ENCODE assay signal across 16 mouse cellular contexts in genomic region chr1:187795551-187795950, GRCm38 (mm10).
DNase-seq lines count a peak whose midpoint lies in the region; ATAC-seq and TF ChIP-seq lines count a peak whose summit lies in the region.
"Had no signal": no experiment of that assay in that cellular context is flagged by ENCODE, and none has a peak within 500 bp of the region (broad histone marks: within the 10 kb centered on the region; RNA-seq: fewer than 3 reads in every experiment).

No protein-coding gene starts in this region.

- no peaks in the 10 kb centered on the region for H3K27me3 ChIP-seq in midbrain, embryonic 15.5 days (replicated peaks)
- no peaks in the 10 kb centered on the region for H3K27me3 ChIP-seq in midbrain, postnatal 0 days (ENCODE audit: insufficient read depth, low read length)
- no peaks in the 10 kb centered on the region for H3K27me3 ChIP-seq in heart, embryonic 16.5 days (ENCODE audit: control insufficient read depth, insufficient read depth, low read length)
- H3K27me3 ChIP-seq: midbrain, embryonic 12.5 days had no signal

- no peak overlapping the region for H3K4me2 ChIP-seq in midbrain, embryonic 15.5 days
- H3K4me2 ChIP-seq in midbrain, postnatal 0 days (ENCODE audit: low read depth, low read length, poor library complexity, severe bottlenecking): no peak overlapping the region
- H3K4me2 ChIP-seq in heart, embryonic 16.5 days (ENCODE audit: low read depth, low read length): peak overlapping the region; percentile 58
- H3K4me2 ChIP-seq: midbrain, embryonic 12.5 days had no signal

- H3K4me3 ChIP-seq in midbrain, embryonic 15.5 days: no peak overlapping the region
- no peak overlapping the region for H3K4me3 ChIP-seq in midbrain, postnatal 0 days (ENCODE audit: low read depth, low read length)
- no peak overlapping the region for H3K4me3 ChIP-seq in heart, embryonic 16.5 days (ENCODE audit: low read length)
- H3K4me3 ChIP-seq: heart, adult 2 months; limb, embryonic 10.5 days; midbrain, embryonic 12.5 days had no signal

- H3K36me3 ChIP-seq in midbrain, embryonic 15.5 days (replicated peaks): no peaks in the 10 kb centered on the region
- no peaks in the 10 kb centered on the region for H3K36me3 ChIP-seq in midbrain, postnatal 0 days (ENCODE audit: insufficient read depth, low read length)
- H3K36me3 ChIP-seq in heart, embryonic 16.5 days (ENCODE audit: control insufficient read depth, insufficient read depth): no peaks in the 10 kb centered on the region
- H3K36me3 ChIP-seq: limb, embryonic 10.5 days; midbrain, embryonic 12.5 days had no signal

- no peaks in the 10 kb centered on the region for H3K9me3 ChIP-seq in midbrain, embryonic 15.5 days
- H3K9me3 ChIP-seq in midbrain, postnatal 0 days (ENCODE audit: low read length): no peaks in the 10 kb centered on the region
- no peaks in the 10 kb centered on the region for H3K9me3 ChIP-seq in heart, embryonic 16.5 days (replicated peaks; ENCODE audit: control insufficient read depth, low read length)
- H3K9me3 ChIP-seq: limb, embryonic 10.5 days; midbrain, embryonic 12.5 days had no signal

- H3K27ac ChIP-seq in midbrain, embryonic 15.5 days: 0 out of 2 replicates have a peak overlapping the region, but pooled peaks have one; percentile 38
- no peak overlapping the region for H3K27ac ChIP-seq in midbrain, postnatal 0 days (ENCODE audit: low read depth, low read length)
- peak overlapping the region; percentile 87 for H3K27ac ChIP-seq in heart, embryonic 16.5 days (ENCODE audit: low read length)
- H3K27ac ChIP-seq: heart, adult 2 months; limb, embryonic 10.5 days; midbrain, embryonic 12.5 days had no signal

- no peak for TF ChIP-seq CTCF in midbrain, postnatal 0 days (IDR thresholded peaks at IDR 0.05)

- whole genome bisulfite sequencing in midbrain, embryonic 15.5 days: 59% methylated on average over 3 of the region's 3 CpGs
- WGBS in midbrain, postnatal 0 days: 42% methylated on average over 3 of the region's 3 CpGs
- WGBS in heart, embryonic 16.5 days: 14% methylated on average over 3 of the region's 3 CpGs

- H3K9ac ChIP-seq in midbrain, embryonic 15.5 days: no peak overlapping the region
- H3K9ac ChIP-seq in midbrain, postnatal 0 days (replicated peaks; ENCODE audit: low read length, poor library complexity, severe bottlenecking): no peak overlapping the region
- peak overlapping the region; percentile 55 for H3K9ac ChIP-seq in heart, embryonic 16.5 days (ENCODE audit: low read length)
- H3K9ac ChIP-seq: midbrain, embryonic 12.5 days had no signal

- peaks cover 9% of the 10 kb centered on the region for H3K4me1 ChIP-seq in midbrain, embryonic 15.5 days
- H3K4me1 ChIP-seq in midbrain, postnatal 0 days (ENCODE audit: insufficient read depth, low read length): no peaks in the 10 kb centered on the region
- H3K4me1 ChIP-seq in heart, embryonic 16.5 days (ENCODE audit: control insufficient read depth, insufficient read depth, low read length): peaks cover 20% of the 10 kb centered on the region

- ATAC-seq in frontal cortex, adult (ENCODE audit: low TSS enrichment): peak; percentile 41; the same call in 1 of the 2 replicates
- no peak for ATAC-seq in midbrain, embryonic 15.5 days (replicated peaks)
- ATAC-seq in midbrain, postnatal 0 days (ENCODE audit: low FRiP score): no peak
- peak; percentile 69; the same call in 1 of the 2 replicates for ATAC-seq in heart, embryonic 16.5 days (replicated peaks; ENCODE audit: extremely low read depth, insufficient read depth, low FRiP score)
- no peak for ATAC-seq in activated CD4-positive, CD25-positive, alpha-beta regulatory T cell, adult 4 months
- ATAC-seq: forebrain, embryonic 16.5 days; intestine, postnatal 0 days had no signal

- no peak for DNase-seq in frontal cortex, postnatal 25 days (ENCODE audit: low spot score in 2 of 2)
- no peak for DNase-seq in midbrain, postnatal 0 days (ENCODE audit: low spot score)
- no peak for DNase-seq in retina, embryonic 14.5 days (ENCODE audit: low spot score)
- DNase-seq in gastrocnemius, postnatal 14 days: no peak
- DNase-seq: B cell, adult 2 months; cerebellum, adult 9-11 months; lung, adult 18-20 months had no signal

- intact Hi-C loops in gastrocnemius, postnatal 14 days (cut with DNase I; ENCODE audit: low total_unique reads): no loop called here

Comparison
In these comparisons a context has a peak if more than half of its experiments do, and no peak if none do; other contexts are left out.
1. ATAC-seq: peak in frontal cortex, adult (single experiment) and heart, embryonic 16.5 days (single experiment); none in midbrain, embryonic 15.5 days (single experiment), midbrain, postnatal 0 days (single experiment) and activated CD4-positive, CD25-positive, alpha-beta regulatory T cell, adult 4 months (single experiment).